Mouse (Mus musculus): ENCODE results near the gene Cep112.

Gene Cep112

GRCm38 (mm10) chr11:108424889-108425591 is at the start of gene Cep112:
TSS of gene Cep112 (plus strand) at chr11:108425192.
- DNase-seq = peak; percentile 95 to 97

GRCm38 (mm10) chr11:108376815-108377214 is 48.2 kb upstream of the Cep112 start:
- DNase-seq = no peak

DNA sequence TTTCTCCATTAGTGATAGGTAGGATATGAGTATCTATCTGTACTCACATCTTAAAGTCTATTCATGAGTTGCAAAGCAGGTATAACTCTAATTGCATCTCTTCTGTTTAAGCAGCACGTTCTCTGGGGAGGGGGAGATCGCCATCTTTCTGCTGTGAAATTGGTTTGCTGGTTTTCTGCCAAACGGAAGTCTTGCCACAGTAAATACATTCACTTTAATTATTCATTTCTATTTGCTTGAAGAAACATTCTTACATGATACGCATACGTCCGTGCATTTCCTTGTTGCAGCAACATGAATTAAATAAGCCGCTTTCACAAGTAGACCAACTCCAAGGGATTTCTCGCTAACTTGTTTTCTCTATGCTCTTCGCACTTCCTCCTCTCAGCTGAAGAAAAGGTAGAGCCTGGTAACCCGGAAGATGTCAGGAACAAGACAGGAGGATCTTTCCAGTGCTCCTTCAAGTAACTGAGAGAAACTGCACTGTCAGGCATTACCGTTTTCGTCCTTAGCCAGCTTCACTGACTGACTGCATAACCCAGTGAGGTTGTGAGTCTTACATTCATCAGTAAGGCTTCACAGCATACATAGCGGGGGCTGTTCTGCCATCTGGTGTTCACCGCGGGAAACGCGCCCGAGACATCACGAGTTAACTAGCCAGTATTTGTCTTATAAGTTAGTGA is 47.2 kb upstream of the Cep112 start:
- peak; percentile 88 for DNase-seq

GRCm38 (mm10) chr11:108378363-108378751 is 46.6 kb upstream of the Cep112 start:
- no peak for DNase-seq

DNA sequence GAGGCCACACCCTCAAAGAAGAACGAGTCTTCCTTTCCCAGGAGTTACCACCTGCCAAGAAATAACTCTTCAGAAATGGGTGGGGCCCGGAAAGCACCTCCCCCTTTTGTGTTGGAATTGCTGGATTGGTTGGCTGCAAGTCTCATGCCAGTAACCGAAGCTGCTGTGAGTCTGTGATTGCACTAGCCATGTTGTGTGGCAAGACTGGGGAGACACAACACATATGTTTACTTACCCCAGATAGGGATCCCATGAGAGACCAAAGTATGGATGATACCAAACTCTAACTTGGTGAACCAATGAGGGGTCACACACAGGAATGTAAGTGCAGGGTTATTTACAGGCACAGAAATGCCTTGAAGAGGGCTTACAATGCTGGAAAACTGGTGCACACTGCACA is 42.3 kb upstream of the Cep112 start:
- no peak for DNase-seq

GRCm38 (mm10) chr11:108384920-108385665 is 39.9 kb upstream of the Cep112 start:
- no peak for DNase-seq

DNA sequence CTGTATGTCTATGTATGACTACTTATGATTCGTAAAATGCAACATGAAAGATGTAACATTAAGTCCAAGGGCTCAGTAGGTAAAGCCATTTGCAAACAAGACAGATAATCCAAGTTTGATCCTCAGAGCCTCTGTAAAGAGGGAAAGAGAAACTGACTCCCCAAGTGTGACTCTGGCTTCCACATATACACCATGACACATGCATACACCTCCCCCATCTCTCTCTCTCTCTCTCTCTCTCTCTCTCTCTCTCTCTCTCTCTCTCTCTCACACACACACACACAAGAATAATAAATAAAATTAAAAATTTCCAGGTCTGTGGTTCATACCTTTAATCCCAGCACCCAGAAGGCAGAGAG is 39.3 kb upstream of the Cep112 start:
- no peak for DNase-seq

DNA sequence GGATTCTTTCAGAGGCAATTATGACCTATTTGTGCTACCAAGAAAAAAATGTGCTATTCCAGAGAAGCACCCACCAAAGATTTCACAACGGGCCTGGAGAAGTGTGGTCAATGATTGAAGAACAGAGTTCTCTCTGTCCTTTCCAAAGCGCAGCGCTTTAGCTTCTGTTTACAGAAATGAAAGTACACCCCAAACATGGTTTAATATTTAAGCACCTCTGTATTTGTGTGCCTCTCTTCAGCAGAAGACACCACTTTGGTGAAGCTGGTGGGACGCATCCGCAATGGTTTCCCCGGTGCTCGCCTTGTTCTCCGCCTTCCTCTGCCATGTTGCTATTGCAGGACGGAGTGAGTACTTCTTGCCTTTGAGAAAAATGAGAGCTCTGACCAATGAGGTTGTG is 29.9 kb upstream of the Cep112 start:
- DNase-seq = no peak

GRCm38 (mm10) chr11:108396076-108396829 is 28.7 kb upstream of the Cep112 start:
- DNase-seq = no peak

GRCm38 (mm10) chr11:108409876-108410644 is 14.9 kb upstream of the Cep112 start:
- no peak for DNase-seq

DNA sequence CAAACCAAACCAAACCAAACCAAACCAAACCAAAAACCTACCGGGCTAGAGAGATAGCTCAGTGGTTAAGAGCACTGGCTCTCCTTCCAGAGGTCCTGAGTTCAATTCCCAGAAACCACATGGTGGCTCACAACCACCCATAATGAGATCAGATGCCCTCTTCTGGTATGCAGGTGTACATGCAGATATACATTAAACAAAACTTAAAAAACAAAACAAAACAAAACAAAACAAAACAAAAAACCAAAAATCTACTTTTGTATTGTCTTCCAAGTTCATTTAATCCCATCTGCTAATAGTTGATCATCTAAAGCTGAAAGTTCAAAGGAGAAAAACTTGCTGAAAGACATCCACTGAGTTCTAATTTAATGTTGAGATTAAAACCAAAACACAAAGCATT is 8.6 kb upstream of the Cep112 start:
- no peak for DNase-seq

DNA sequence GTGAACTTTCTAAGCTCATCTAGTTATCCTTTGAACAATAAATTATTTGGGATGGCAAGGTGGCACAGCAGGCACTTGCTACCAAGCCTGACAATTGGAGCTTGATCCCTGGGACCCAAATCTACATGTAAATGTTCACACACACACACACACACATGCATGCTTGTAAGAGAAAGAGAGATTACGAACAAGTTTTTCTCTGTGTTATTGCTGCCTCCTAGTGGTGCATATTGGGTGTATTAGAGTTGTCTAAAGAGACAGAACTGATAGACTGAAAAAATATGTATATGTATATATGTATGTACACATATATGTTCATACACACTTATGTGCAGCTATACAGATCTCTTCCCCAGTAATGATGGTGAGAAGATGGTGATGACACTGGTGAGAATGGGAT is 6.5 kb upstream of the Cep112 start:
- peak; percentile 42 to 47 for DNase-seq

DNA sequence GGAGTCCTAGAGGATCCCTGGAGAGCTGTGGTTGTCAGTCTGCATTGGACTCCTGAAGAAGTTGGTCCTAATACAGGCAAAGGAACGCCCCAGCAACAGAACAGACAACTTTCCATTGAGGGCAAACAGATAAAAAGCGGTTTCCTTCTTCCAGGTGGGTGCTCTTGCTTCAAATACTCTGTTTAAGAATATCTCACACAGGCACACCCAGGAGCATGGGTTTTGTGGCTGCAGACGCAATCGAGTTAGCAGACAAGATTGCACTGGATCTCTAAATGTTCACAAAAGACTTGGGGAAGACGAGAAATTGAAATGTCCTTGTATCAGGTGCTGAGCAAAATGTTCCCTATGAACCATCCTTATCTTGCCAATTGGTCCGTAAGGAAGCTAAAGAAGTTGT is 5.8 kb upstream of the Cep112 start:
- no peak for DNase-seq

GRCm38 (mm10) chr11:108420751-108421150 is 4.2 kb upstream of the Cep112 start:
- no peak for DNase-seq

DNA sequence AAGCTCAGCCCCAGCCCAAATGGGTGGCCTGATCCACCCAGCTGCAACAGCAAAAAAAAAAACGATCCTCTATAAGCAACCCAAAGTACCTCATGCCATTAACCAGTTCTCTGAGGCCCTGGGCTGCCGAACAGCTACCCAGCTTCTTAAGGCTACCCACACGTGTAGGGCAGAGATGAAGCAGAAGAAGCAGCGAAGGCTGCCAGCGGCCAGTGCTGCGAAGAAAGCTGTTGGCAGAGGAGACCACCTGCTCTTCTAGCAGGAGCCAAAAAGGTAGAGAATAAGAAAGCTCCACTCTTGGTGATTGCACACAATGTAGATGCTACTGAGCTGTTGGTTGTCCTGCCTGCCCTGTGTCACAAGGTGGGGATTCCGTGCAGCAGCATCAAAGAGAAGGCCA is 1.8 kb upstream of the Cep112 start:
- DNase-seq = peak in 1 of 2 experiments; percentile 26

DNA sequence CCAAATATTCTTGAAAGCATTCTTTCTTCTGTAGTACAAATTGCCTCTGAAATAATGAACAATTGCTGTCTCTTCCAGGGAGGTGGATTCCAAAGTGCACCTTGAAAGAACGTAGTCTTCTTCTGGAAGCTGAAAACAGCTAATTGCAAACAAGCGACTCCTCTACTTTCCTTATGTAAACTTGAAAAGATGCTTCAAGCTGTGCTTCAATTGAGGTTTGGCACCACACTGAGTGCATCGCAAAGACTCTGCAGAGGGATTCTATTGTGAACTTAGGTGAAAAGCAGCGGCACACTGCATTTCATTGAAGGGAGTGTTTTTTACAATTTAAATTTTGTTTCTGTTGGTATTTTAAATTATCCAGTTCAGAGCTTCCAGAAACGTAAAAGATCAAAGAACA is 881 bp upstream of the Cep112 start:
- no peak for DNase-seq

DNA sequence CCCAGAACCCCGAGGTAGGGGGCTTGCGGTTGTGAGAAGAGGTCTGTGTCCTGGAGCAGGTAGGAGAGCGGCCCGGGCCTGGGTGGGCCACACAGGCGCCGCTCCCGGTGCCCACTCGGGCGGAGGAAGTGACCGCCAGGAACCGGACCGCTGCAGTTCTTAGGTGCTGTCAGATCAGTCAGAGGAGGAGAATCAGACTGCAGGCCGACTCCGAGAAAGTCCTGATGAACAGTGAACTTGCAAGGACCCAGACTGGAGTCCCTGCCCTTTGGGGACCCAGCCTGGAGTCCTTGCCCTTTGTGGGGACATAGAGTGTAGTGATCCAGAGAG is 565 bp downstream of the Cep112 start:
- no peak for DNase-seq

DNA sequence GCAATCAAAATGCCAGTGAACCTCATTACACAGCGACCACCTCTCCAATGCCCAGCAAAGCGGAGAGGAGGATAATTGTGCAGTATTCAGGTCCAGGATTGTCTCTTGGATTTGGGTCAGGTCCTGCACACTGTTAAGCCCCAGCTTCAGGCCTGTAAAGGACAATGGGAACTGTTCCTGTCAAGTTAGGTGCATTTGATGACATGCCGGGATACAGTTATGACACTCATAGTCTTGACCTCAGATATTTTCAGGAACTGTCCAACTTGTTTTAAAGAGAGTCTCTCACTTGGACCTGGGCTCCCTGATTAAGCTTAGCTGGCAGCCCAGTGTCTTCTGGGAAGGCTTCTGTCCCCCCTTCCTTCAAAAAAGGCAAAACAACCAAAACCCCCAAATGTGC is 1.1 kb downstream of the Cep112 start:
- no peak for DNase-seq

GRCm38 (mm10) chr11:108427191-108427590 is 2.2 kb downstream of the Cep112 start:
- no peak for DNase-seq

GRCm38 (mm10) chr11:108429076-108429475 is 4.1 kb downstream of the Cep112 start:
- DNase-seq = no peak

DNA sequence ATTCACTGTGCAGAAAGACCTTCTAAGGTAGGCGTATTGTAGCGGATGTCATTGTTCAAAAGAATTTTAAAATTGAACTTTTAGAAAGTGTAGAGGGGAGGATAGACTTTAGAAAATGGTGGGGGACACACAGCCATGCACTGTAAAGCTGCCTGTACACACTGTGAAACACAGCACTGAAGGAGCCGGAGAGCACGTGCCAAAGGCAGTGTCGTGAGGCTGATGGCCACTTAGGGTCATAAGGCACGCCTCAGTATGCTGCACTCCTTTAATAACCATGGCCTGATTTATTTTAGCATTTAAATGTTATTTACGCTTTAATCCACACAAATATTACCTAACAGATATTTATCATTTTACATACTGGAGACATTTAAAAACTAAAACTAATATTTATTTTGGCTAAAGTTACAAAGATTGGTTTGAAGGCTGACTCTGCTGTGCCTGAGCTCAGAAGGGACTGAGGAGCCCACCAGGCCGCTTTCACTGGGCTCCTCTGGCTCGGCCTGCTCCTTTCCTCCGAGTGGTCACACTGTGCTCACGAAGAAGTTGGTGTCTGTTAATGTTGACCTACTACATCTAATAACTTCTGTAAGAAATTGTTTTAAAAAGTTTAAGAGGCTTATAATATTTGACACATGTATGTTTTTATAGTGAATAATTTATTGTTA is 19.0 kb downstream of the Cep112 start:
- no peak for DNase-seq

GRCm38 (mm10) chr11:108447148-108447547 is 22.2 kb downstream of the Cep112 start:
- peak; percentile 36 to 69 for DNase-seq
